Comparison of ENCODE assay signal across 11 mouse cellular contexts in genomic region chr1:156997033-156997432, GRCm38 (mm10). TPM values are rescaled to one million over a fixed set of nuclear protein-coding genes. Genes with fewer than 3 reads are reported as not detected.
DNase-seq lines count a peak whose midpoint lies in the region; ATAC-seq and TF ChIP-seq lines count a peak whose summit lies in the region.
"Had no signal": no experiment of that assay in that cellular context is flagged by ENCODE, and none has a peak within 500 bp of the region (broad histone marks: within the 10 kb centered on the region; RNA-seq: fewer than 3 reads in every experiment).

No protein-coding gene starts in this region.

- no peak for TF ChIP-seq EP300 in lung, postnatal 0 days (IDR thresholded peaks at IDR 0.05)

- H3K4me1 ChIP-seq in forebrain, embryonic 11.5 days (replicated peaks; ENCODE audit: control insufficient read depth, insufficient read depth, low read length), result peaks cover 2% of the 10 kb centered on the region; the same call in 1 of the 2 replicates
- peaks cover 3% of the 10 kb centered on the region; the same call in 1 of the 2 replicates for H3K4me1 ChIP-seq in lung, postnatal 0 days (ENCODE audit: insufficient read depth, low read depth, low read length)

- peak; percentile 15 to 29 for DNase-seq in cerebellum, postnatal 25 days
- DNase-seq in cerebellum, adult 18-20 months, result no peak
- DNase-seq in forebrain, embryonic 11.5 days (ENCODE audit: low spot score), result peak; percentile 50
- DNase-seq in layer of hippocampus, postnatal 36 days, result peak; percentile 48 to 52
- DNase-seq in retina, postnatal 1 day, result peak; percentile 74
- no peak for DNase-seq in urinary bladder, postnatal 25 days (ENCODE audit: low spot score)
- DNase-seq in lung, postnatal 0 days (ENCODE audit: low spot score), result no peak
- DNase-seq: thymus, postnatal 14 days had no signal

- no peaks in the 10 kb centered on the region for H3K9me3 ChIP-seq in forebrain, embryonic 11.5 days (ENCODE audit: control insufficient read depth, low read length)
- no peaks in the 10 kb centered on the region for H3K9me3 ChIP-seq in lung, postnatal 0 days (ENCODE audit: low read length)
- H3K9me3 ChIP-seq: embryonic facial prominence, embryonic 15.5 days had no signal

- no peak overlapping the region for H3K9ac ChIP-seq in forebrain, embryonic 11.5 days (ENCODE audit: low read length)
- no peak overlapping the region for H3K9ac ChIP-seq in lung, postnatal 0 days (replicated peaks; ENCODE audit: low read depth)
- H3K9ac ChIP-seq: embryonic facial prominence, embryonic 15.5 days had no signal

- no peak for TF ChIP-seq CTCF in lung, postnatal 0 days (IDR thresholded peaks at IDR 0.05)

- no peak for ATAC-seq in forebrain, embryonic 11.5 days (replicated peaks; ENCODE audit: low FRiP score)
- no peak for ATAC-seq in lung, postnatal 0 days
- no peak for ATAC-seq in cerebellum, adult (ENCODE audit: insufficient number of reproducible peaks, low FRiP score, low TSS enrichment)
- ATAC-seq: activated CD4-positive, CD25-positive, alpha-beta regulatory T cell, adult 4 months had no signal

- H3K4me3 ChIP-seq in forebrain, embryonic 11.5 days (ENCODE audit: low read depth, low read length), result no peak overlapping the region
- H3K4me3 ChIP-seq in lung, postnatal 0 days (ENCODE audit: low read depth, low read length), result no peak overlapping the region
- H3K4me3 ChIP-seq: embryonic facial prominence, embryonic 15.5 days had no signal

- H3K4me2 ChIP-seq in forebrain, embryonic 11.5 days (ENCODE audit: low read depth, low read length, severe bottlenecking), result no peak overlapping the region
- no peak overlapping the region for H3K4me2 ChIP-seq in lung, postnatal 0 days (replicated peaks; ENCODE audit: low read depth, low read length)
- H3K4me2 ChIP-seq: embryonic facial prominence, embryonic 15.5 days had no signal

- 79% methylated on average over 10 of the region's 10 CpGs for WGBS in forebrain, embryonic 11.5 days
- 88% methylated on average over 10 of the region's 10 CpGs for WGBS in lung, postnatal 0 days

- no peaks in the 10 kb centered on the region for H3K27me3 ChIP-seq in forebrain, embryonic 11.5 days (ENCODE audit: control insufficient read depth, insufficient read depth, low read length)
- H3K27me3 ChIP-seq in lung, postnatal 0 days (replicated peaks; ENCODE audit: insufficient read depth, low read length), result no peaks in the 10 kb centered on the region
- H3K27me3 ChIP-seq: embryonic facial prominence, embryonic 15.5 days had no signal

- no peaks in the 10 kb centered on the region for H3K36me3 ChIP-seq in forebrain, embryonic 11.5 days (ENCODE audit: control insufficient read depth, insufficient read depth, low read length)
- H3K36me3 ChIP-seq in lung, postnatal 0 days (ENCODE audit: insufficient read depth, low read length), result no peaks in the 10 kb centered on the region
- H3K36me3 ChIP-seq: embryonic facial prominence, embryonic 15.5 days had no signal

- H3K27ac ChIP-seq in forebrain, embryonic 11.5 days (ENCODE audit: low read depth, low read length), result peak overlapping the region; percentile 64
- no peak overlapping the region for H3K27ac ChIP-seq in lung, postnatal 0 days (ENCODE audit: low read length)
- H3K27ac ChIP-seq: embryonic facial prominence, embryonic 15.5 days had no signal

RNA-seq across cellular contexts. Expression of gene Ralgps2, which starts 57.6 kb away (rescaled TPM):
- 73.8 and 82.0 TPM in 2 replicates for polyA plus RNA-seq in forebrain, embryonic 11.5 days (2014; fragmentation: Nextera tagmentation; extraction: Ambion mirVana)
- 10 to 100 TPM; 71.0 to 78.7 TPM for total RNA-seq in layer of hippocampus, postnatal 36 days (2021)
- 38.3 and 42.5 TPM in 2 replicates for polyA plus RNA-seq in lung, postnatal 0 days (2015; fragmentation: Nextera tagmentation; extraction: Ambion mirVana)

Comparison
In these comparisons a context has a peak if more than half of its experiments do, and no peak if none do; other contexts are left out.
1. DNase-seq: peak in cerebellum, postnatal 25 days (2 of 2), forebrain, embryonic 11.5 days (single experiment), layer of hippocampus, postnatal 36 days (2 of 2) and retina, postnatal 1 day (single experiment); none in cerebellum, adult 18-20 months (0 of 2), urinary bladder, postnatal 25 days (single experiment) and lung, postnatal 0 days (single experiment).